Mouse (Mus musculus): Measurements from ENCODE around the gene Cpsf6.

GRCm38 (mm10) chr10:117382146-117382545, 2.3 kb upstream of the Cpsf6 start:
- no peak for TF ChIP-seq CTCF (IDR thresholded peaks at IDR 0.05; ENCODE audit: low read depth)
- TF ChIP-seq EP300 (optimal IDR thresholded peaks at IDR 0.05): no peak

All from stomach, postnatal 0 days (tissue).